Mouse (Mus musculus): ENCODE data around the gene Slc31a1. TPM values are rescaled to one million over a fixed set of nuclear protein-coding genes. Genes with fewer than 3 reads are reported as not detected.
A peak's percentile ranks its signal among the peaks of the same experiment; 100 is the strongest.

The Slc31a1 gene
- polyA plus RNA-seq, 1 experiment from 2014 or later = 54.3 TPM

DNA sequence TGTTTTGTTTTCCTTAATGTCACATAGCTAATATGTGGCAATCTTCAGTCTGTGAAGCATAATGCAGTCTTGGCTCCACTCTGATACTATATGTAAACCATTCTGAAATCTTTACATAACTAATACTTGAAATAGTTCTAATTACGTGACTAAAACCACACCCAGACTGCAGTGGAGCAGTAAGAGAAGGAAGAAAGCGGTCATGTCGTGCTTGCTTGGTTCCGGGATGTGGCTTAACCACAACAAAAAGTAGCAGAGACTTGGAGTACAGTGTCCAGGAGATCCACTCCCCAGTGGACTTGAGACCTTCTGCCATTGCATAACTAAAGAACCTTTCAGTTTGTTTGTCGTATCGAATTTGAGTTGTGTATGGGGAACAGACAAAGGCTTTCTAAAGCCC lies 7.1 kb downstream of the Slc31a1 start:
- DNase-seq (no peak), ATAC-seq (peak; percentile 41; the same call in 1 of the 2 replicates)
- H3K4me2 ChIP-seq (ENCODE audit: low read depth, low read length) = peak overlapping the region; percentile 54
- no peaks in the 10 kb centered on the region for H3K27me3 ChIP-seq (ENCODE audit: insufficient read depth, low read length)
- H3K4me1 ChIP-seq (ENCODE audit: insufficient read depth) = peaks cover 56% of the 10 kb centered on the region
- peak overlapping the region; percentile 71 for H3K27ac ChIP-seq (ENCODE audit: low read depth)
- H3K36me3 ChIP-seq (replicated peaks; ENCODE audit: insufficient read depth, low read length) = no peaks in the 10 kb centered on the region
- peak overlapping the region; percentile 42; the same call in 1 of the 2 replicates for H3K9ac ChIP-seq (replicated peaks)
- no peak for TF ChIP-seq CTCF (IDR thresholded peaks at IDR 0.05; ENCODE audit: low read depth)
- no peak for TF ChIP-seq EP300 (IDR thresholded peaks at IDR 0.05; ENCODE audit: low read depth)
- 32% methylated on average over 6 of the region's 6 CpGs for WGBS (ENCODE audit: insufficient replicate concordance)
- no peak overlapping the region for H3K4me3 ChIP-seq (ENCODE audit: low read depth, low read length)
- H3K9me3 ChIP-seq (ENCODE audit: low read length) = no peaks in the 10 kb centered on the region

GRCm38 (mm10) chr4:62369091-62369490 lies 8.6 kb downstream of the Slc31a1 start:
- peak; percentile 32; the same call in 1 of the 2 replicates for ATAC-seq
- Histone ChIP-seq H3K27me3 (ENCODE audit: insufficient read depth, low read length) (no peaks in the 10 kb centered on the region), H3K9me3 (ENCODE audit: low read length) (no peaks in the 10 kb centered on the region), H3K4me3 (ENCODE audit: low read depth, low read length) (no peak overlapping the region), H3K4me2 (ENCODE audit: low read depth, low read length) (peak overlapping the region; percentile 44), H3K9ac (replicated peaks) (no peak overlapping the region; the same call in 1 of the 2 replicates), H3K4me1 (ENCODE audit: insufficient read depth) (peaks cover 69% of the 10 kb centered on the region), H3K27ac (ENCODE audit: low read depth) (peak overlapping the region; percentile 71), H3K36me3 (replicated peaks; ENCODE audit: insufficient read depth, low read length) (no peaks in the 10 kb centered on the region)
- peak; percentile 57; the same call in 1 of the 2 replicates for TF ChIP-seq EP300 (IDR thresholded peaks at IDR 0.05; ENCODE audit: low read depth)
- TF ChIP-seq CTCF (IDR thresholded peaks at IDR 0.05; ENCODE audit: low read depth) = no peak
- WGBS (ENCODE audit: insufficient replicate concordance) = 19% methylated on average over 3 of the region's 3 CpGs
- no peak for DNase-seq

DNA sequence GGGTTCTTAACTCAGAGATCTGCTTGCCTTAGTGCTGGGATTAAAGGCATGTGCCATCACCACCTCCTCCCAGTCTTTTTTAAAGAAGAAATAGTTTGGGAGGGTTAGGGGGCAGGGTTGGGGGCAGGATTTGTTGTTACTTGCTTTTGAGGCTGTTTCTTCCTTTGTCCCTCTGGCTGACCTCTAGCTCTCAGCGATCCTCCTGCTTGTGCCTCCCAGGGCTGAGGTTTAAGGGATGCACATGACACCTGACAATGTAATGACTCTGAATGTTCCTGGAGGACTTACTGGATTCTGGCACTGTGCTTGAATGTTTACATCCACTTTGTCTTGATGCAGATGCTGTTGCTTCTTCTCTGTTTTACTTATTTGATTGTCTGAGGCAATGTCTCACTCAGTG lies 11.9 kb downstream of the Slc31a1 start:
- TF ChIP-seq EP300 (IDR thresholded peaks at IDR 0.05; ENCODE audit: low read depth) (no peak), CTCF (IDR thresholded peaks at IDR 0.05; ENCODE audit: low read depth) (no peak)
- Histone ChIP-seq H3K27me3 (ENCODE audit: insufficient read depth, low read length) (no peaks in the 10 kb centered on the region), H3K4me3 (ENCODE audit: low read depth, low read length) (no peak overlapping the region), H3K4me2 (ENCODE audit: low read depth, low read length) (no peak overlapping the region), H3K4me1 (ENCODE audit: insufficient read depth) (peaks cover 68% of the 10 kb centered on the region), H3K9me3 (ENCODE audit: low read length) (no peaks in the 10 kb centered on the region), H3K27ac (ENCODE audit: low read depth) (peak overlapping the region; percentile 37; the same call in 1 of the 2 replicates), H3K36me3 (replicated peaks; ENCODE audit: insufficient read depth, low read length) (no peaks in the 10 kb centered on the region), H3K9ac (replicated peaks) (peak overlapping the region; percentile 7; the same call in 1 of the 2 replicates)
- no peak for ATAC-seq
- WGBS (ENCODE audit: insufficient replicate concordance) = 50% methylated on average over 1 of the region's 1 CpGs
- DNase-seq = no peak

DNA sequence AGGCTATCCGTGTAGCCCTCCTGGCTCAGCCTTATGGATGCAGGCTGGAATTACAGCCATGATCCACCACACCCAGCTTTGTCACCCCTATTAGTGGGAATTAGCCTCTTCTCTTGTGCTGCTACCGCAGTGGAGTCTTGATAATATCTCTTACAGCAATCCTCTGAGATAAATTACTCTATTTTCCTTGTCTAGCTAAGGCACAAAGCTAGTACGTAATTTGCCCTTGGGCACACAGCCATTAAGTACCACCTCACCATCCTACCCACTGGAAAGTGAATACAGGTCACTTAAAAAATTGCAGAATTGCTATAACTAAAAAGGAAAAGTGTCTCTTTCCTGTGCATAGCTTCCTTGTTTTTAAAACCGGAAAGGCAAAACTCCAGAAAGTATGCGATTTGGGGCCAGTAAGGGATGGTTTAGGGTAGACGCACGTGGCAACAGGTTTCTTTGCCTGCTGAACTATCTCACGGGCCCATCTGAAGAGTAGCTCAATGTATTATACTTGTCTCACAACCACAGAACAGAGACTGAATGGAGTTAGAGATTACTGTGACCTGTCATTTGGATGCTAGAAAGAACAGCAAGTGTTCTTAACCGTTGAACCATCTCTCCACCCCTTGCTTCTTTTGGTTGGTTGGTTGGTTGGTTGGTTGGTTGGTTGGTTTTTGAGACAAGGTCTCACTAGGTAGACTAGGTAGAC lies 12.4 kb downstream of the Slc31a1 start:
- no peak for DNase-seq
- ATAC-seq = peak; percentile 52
- H3K36me3 ChIP-seq (replicated peaks; ENCODE audit: insufficient read depth, low read length) = no peaks in the 10 kb centered on the region

GRCm38 (mm10) chr4:62373668-62374067 lies 13.1 kb downstream of the Slc31a1 start:
- H3K9me3 ChIP-seq (ENCODE audit: low read length) = no peaks in the 10 kb centered on the region
- no peak overlapping the region; the same call in 1 of the 2 replicates for H3K4me2 ChIP-seq (ENCODE audit: low read depth, low read length)
- no peak overlapping the region for H3K4me3 ChIP-seq (ENCODE audit: low read depth, low read length)
- ATAC-seq (no peak), DNase-seq (no peak)
- peaks cover 62% of the 10 kb centered on the region for H3K4me1 ChIP-seq (ENCODE audit: insufficient read depth)
- TF ChIP-seq EP300 (IDR thresholded peaks at IDR 0.05; ENCODE audit: low read depth) (no peak), CTCF (IDR thresholded peaks at IDR 0.05; ENCODE audit: low read depth) (no peak)
- no peaks in the 10 kb centered on the region for H3K36me3 ChIP-seq (replicated peaks; ENCODE audit: insufficient read depth, low read length)
- no peaks in the 10 kb centered on the region for H3K27me3 ChIP-seq (ENCODE audit: insufficient read depth, low read length)
- peak overlapping the region; percentile 37; the same call in 1 of the 2 replicates for H3K27ac ChIP-seq (ENCODE audit: low read depth)
- WGBS (ENCODE audit: insufficient replicate concordance) = 69% methylated on average over 7 of the region's 7 CpGs
- H3K9ac ChIP-seq (replicated peaks) = no peak overlapping the region

More for the DNA sequence above, 12.4 kb downstream of the Slc31a1 start:
- TF ChIP-seq EP300 (IDR thresholded peaks at IDR 0.05; ENCODE audit: low read depth) = no peak
- no peak for TF ChIP-seq CTCF (IDR thresholded peaks at IDR 0.05; ENCODE audit: low read depth)
- H3K4me3 ChIP-seq (ENCODE audit: low read depth, low read length) = no peak overlapping the region
- no peak overlapping the region; the same call in 1 of the 2 replicates for H3K4me2 ChIP-seq (ENCODE audit: low read depth, low read length)
- peak overlapping the region; percentile 37; the same call in 1 of the 2 replicates for H3K27ac ChIP-seq (ENCODE audit: low read depth)
- peaks cover 65% of the 10 kb centered on the region for H3K4me1 ChIP-seq (ENCODE audit: insufficient read depth)
- no peaks in the 10 kb centered on the region for H3K9me3 ChIP-seq (ENCODE audit: low read length)
- H3K27me3 ChIP-seq (ENCODE audit: insufficient read depth, low read length) = no peaks in the 10 kb centered on the region
- 51% methylated on average over 9 of the region's 9 CpGs for WGBS (ENCODE audit: insufficient replicate concordance)
- H3K9ac ChIP-seq (replicated peaks) = no peak overlapping the region; the same call in 1 of the 2 replicates

DNA sequence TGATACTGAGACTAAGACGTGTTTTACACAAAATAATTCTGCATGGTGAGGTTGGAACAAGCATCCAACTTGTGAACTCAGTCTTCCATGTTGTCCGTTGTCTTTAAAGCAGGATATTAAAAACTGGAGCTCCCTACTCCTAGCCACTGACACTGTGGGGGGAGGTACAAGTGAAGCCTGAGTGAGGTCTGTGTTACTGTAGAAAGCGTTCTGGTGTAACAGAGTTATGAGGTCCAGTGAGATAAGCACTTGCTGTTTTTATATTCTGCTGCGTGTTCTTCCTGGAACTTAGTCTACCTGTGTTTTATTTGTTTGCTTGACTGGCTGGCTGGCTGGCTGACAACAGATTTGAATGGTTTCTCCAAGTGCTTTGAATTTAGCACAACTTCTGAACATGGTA lies 13.8 kb downstream of the Slc31a1 start:
- Histone ChIP-seq H3K4me3 (ENCODE audit: low read depth, low read length) (no peak overlapping the region), H3K27me3 (ENCODE audit: insufficient read depth, low read length) (no peaks in the 10 kb centered on the region), H3K4me2 (ENCODE audit: low read depth, low read length) (peak overlapping the region; percentile 26; the same call in 1 of the 2 replicates), H3K9ac (replicated peaks) (peak overlapping the region; percentile 28; the same call in 1 of the 2 replicates), H3K36me3 (replicated peaks; ENCODE audit: insufficient read depth, low read length) (no peaks in the 10 kb centered on the region), H3K4me1 (ENCODE audit: insufficient read depth) (peaks cover 60% of the 10 kb centered on the region), H3K9me3 (ENCODE audit: low read length) (no peaks in the 10 kb centered on the region), H3K27ac (ENCODE audit: low read depth) (peak overlapping the region; percentile 56)
- DNase-seq (no peak), ATAC-seq (0 out of 2 replicates have a peak, but pooled peaks have one; percentile 26)
- WGBS (ENCODE audit: insufficient replicate concordance) = 39% methylated on average over 4 of the region's 4 CpGs
- TF ChIP-seq CTCF (IDR thresholded peaks at IDR 0.05; ENCODE audit: low read depth) (no peak), EP300 (IDR thresholded peaks at IDR 0.05; ENCODE audit: low read depth) (no peak)
